Mouse (Mus musculus): ENCODE measurements around the gene Rassf3. TPM values are rescaled to one million over a fixed set of nuclear protein-coding genes. Genes with fewer than 3 reads are reported as not detected.

The Rassf3 gene
- total and polyA plus RNA-seq, 3 experiments, result 4.0 to 9.0 (median 7.3) TPM

- dilution Hi-C loops (cut with MboI; ENCODE audit: extremely low pct_ligation_motif_present, extremely low pct_unique_long_range_greater_than_20kb, low sequenced_read_pairs), result no loop called here
- Histone ChIP-seq H3K9ac (ENCODE audit: insufficient read depth, low read depth) (no peak overlapping the region), H3K9me3 (replicated peaks; ENCODE audit: low read length) (no peaks in the 10 kb centered on the region), H3K4me1 (ENCODE audit: control insufficient read depth in 1 of 2, insufficient read depth in 2 of 2) (peaks cover 0 to 5% of the 10 kb centered on the region in 2 experiments; a peak in 2 of 4 replicates), H3K27ac (ENCODE audit: insufficient read depth, low read depth) (no peak overlapping the region), H3K36me3 (replicated peaks in 1 of 2; ENCODE audit: control insufficient read depth in 1 of 2, insufficient read depth in 1 of 2, low read length in 1 of 2) (no peaks in the 10 kb centered on the region), H3K27me3 (replicated peaks) (no peaks in the 10 kb centered on the region), H3K79me2 (replicated peaks; ENCODE audit: control insufficient read depth, extremely low read depth, insufficient read depth, poor library complexity, severe bottlenecking) (no peaks in the 10 kb centered on the region), H3K4me2 (ENCODE audit: insufficient read depth, low read depth, poor library complexity, severe bottlenecking) (no peak overlapping the region), H3K4me3 (replicated peaks in 1 of 3; ENCODE audit: low read depth in 2 of 3, low read length in 2 of 3, poor library complexity in 1 of 3) (no peak overlapping the region)
- no peak for DNase-seq (ENCODE audit: extremely low read depth)
- in situ Hi-C loops (cut with MboI; ENCODE audit: low pct_ligation_motif_present, low pct_unique_long_range_greater_than_20kb, low sequenced_read_pairs), result no loop called here
- TF ChIP-seq USF1 (IDR thresholded peaks at IDR 0.05; ENCODE audit: low read depth, low read length), result no peak
- no peak for TF ChIP-seq NRF1 (IDR thresholded peaks at IDR 0.05; ENCODE audit: low read depth, low read length)
- TF ChIP-seq RAD21 (IDR thresholded peaks at IDR 0.05; ENCODE audit: low read depth, low read length), result 0 out of 2 replicates have a peak, but pooled peaks have one; percentile 0
- TF ChIP-seq MXI1 (IDR thresholded peaks at IDR 0.05; ENCODE audit: low read depth, low read length), result no peak
- TF ChIP-seq MYC (IDR thresholded peaks at IDR 0.05; ENCODE audit: low read depth, low read length), result peak; percentile 76
- TF ChIP-seq EP300 (IDR thresholded peaks at IDR 0.05; ENCODE audit: low read length), result no peak
- peak; percentile 13; the same call in 1 of the 2 replicates for TF ChIP-seq SMC3 (IDR thresholded peaks at IDR 0.05; ENCODE audit: low read depth, low read length)
- TF ChIP-seq CTCF (conservative IDR thresholded peaks at IDR 0.05 in 1 of 2, IDR thresholded peaks at IDR 0.05 in 1 of 2; ENCODE audit: low read depth in 2 of 2, low read length in 2 of 2), result peak in 1 of 2 experiments; percentile 59; a peak in 2 of 4 replicates
- 0 out of 2 replicates have a peak, but pooled peaks have one; percentile 16 for TF ChIP-seq BHLHE40 (IDR thresholded peaks at IDR 0.05; ENCODE audit: low read depth, low read length)
These were observed 115.8 kb downstream of the Rassf3 start for GRCm38 (mm10) chr10:121360358-121360757.

Other genes starting within 250 kb of the Rassf3 start
- not detected in 2 replicates for gene Tbc1d30, start 125.1 kb downstream of the Rassf3 start, total RNA-seq (2012; rRNA removed)
- gene Tbc1d30, start 125.1 kb downstream of the Rassf3 start, total RNA-seq (2014; rRNA removed), result not detected in 2 replicates
- 0.16 TPM in 1 of 2 replicates, not detected in the other for gene Tbc1d30, start 125.1 kb downstream of the Rassf3 start, polyA plus RNA-seq (2012; ENCODE audit: insufficient read length, low read depth)
- 58.2 and 77.2 TPM in 2 replicates for gene Gns, start 111.3 kb downstream of the Rassf3 start, total RNA-seq (2012; rRNA removed)
- gene Gns, start 111.3 kb downstream of the Rassf3 start, total RNA-seq (2014; rRNA removed), result 28.4 and 28.7 TPM in 2 replicates
- 87.3 and 104 TPM in 2 replicates for gene Gns, start 111.3 kb downstream of the Rassf3 start, polyA plus RNA-seq (2012; ENCODE audit: insufficient read length, low read depth)
- 29.5 and 32.4 TPM in 2 replicates for gene Tbk1, start 110.4 kb upstream of the Rassf3 start, total RNA-seq (2012; rRNA removed)
- gene Tbk1, start 110.4 kb upstream of the Rassf3 start, total RNA-seq (2014; rRNA removed), result 46.0 and 49.5 TPM in 2 replicates
- gene Tbk1, start 110.4 kb upstream of the Rassf3 start, polyA plus RNA-seq (2012; ENCODE audit: insufficient read length, low read depth), result 44.0 and 45.6 TPM in 2 replicates
- gene Xpot, start 150.0 kb upstream of the Rassf3 start, total RNA-seq (2012; rRNA removed), result 117 and 151 TPM in 2 replicates
- gene Xpot, start 150.0 kb upstream of the Rassf3 start, total RNA-seq (2014; rRNA removed), result 140 and 144 TPM in 2 replicates
- gene Xpot, start 150.0 kb upstream of the Rassf3 start, polyA plus RNA-seq (2012; ENCODE audit: insufficient read length, low read depth), result 101 and 132 TPM in 2 replicates
- gene D930020B18Rik, start 165.2 kb upstream of the Rassf3 start, total RNA-seq (2012; rRNA removed), result not detected in 2 replicates
- not detected in 2 replicates for gene D930020B18Rik, start 165.2 kb upstream of the Rassf3 start, total RNA-seq (2014; rRNA removed)
- gene D930020B18Rik, start 165.2 kb upstream of the Rassf3 start, polyA plus RNA-seq (2012; ENCODE audit: insufficient read length, low read depth), result not detected in 2 replicates

Measured in CH12.LX (cell line).